ENCODE assay signal across 8 mouse cellular contexts in genomic region chr1:54194954-54195305, GRCm38 (mm10). TPM values are rescaled to one million over a fixed set of nuclear protein-coding genes. Genes with fewer than 3 reads are reported as not detected.
DNase-seq lines count a peak whose midpoint lies in the region; ATAC-seq and TF ChIP-seq lines count a peak whose summit lies in the region.

TSS of gene Hecw2 (minus strand) at chr1:54195168.

- no peaks in the 10 kb centered on the region for H3K27me3 ChIP-seq in heart, adult 2 months (ENCODE audit: control insufficient read depth, insufficient read depth, low read length)
- peaks cover 7% of the 10 kb centered on the region; the same call in 1 of the 2 replicates for H3K27me3 ChIP-seq in kidney, embryonic 16.5 days (ENCODE audit: insufficient read depth, low read length)
- peaks cover 41% of the 10 kb centered on the region for H3K27me3 ChIP-seq in liver, embryonic 11.5 days (replicated peaks; ENCODE audit: control insufficient read depth, insufficient read depth, low read length)

- TF ChIP-seq CTCF in heart, adult 2 months (IDR thresholded peaks at IDR 0.05): no peak

- H3K36me3 ChIP-seq in heart, adult 2 months (ENCODE audit: control insufficient read depth, insufficient read depth, low read length): no peaks in the 10 kb centered on the region
- H3K36me3 ChIP-seq in kidney, embryonic 16.5 days (ENCODE audit: insufficient read depth, low read length): no peaks in the 10 kb centered on the region
- H3K36me3 ChIP-seq in liver, embryonic 11.5 days (ENCODE audit: control insufficient read depth, insufficient read depth, low read length): no peaks in the 10 kb centered on the region

- peak; percentile 18 for DNase-seq in thymus, postnatal 14 days
- no peak for DNase-seq in thymus, postnatal 0 days (ENCODE audit: low spot score)
- peak; percentile 75 for DNase-seq in embryo, embryonic 9.5 days (ENCODE audit: extremely low spot score)
- DNase-seq in heart, adult 2 months: peak in 1 of 2 experiments; percentile 65
- peak; percentile 59 for DNase-seq in liver, embryonic 11.5 days (ENCODE audit: low spot score)
- DNase-seq in ovary, postnatal 14 days (ENCODE audit: low spot score): peak; percentile 6
- no peak for DNase-seq in spleen, postnatal 4 days (ENCODE audit: low spot score in 2 of 2)

- intact Hi-C loops in heart, adult 2 months (cut with DNase I): loop anchor here (5.0 to 10.0 kb wide), 4 partner anchors 83 to 280 kb away; no protein-coding TSS in a partner anchor

- H3K9ac ChIP-seq in heart, adult 2 months (ENCODE audit: low read depth, low read length): peak within 1 kb of the TSS; percentile 82
- H3K9ac ChIP-seq in kidney, embryonic 16.5 days (replicated peaks; ENCODE audit: low read length): peak within 1 kb of the TSS; percentile 74
- peak within 1 kb of the TSS; percentile 62 for H3K9ac ChIP-seq in liver, embryonic 11.5 days (ENCODE audit: low read depth, low read length)

- no peaks in the 10 kb centered on the region for H3K79me2 ChIP-seq in heart, adult 2 months (replicated peaks; ENCODE audit: control insufficient read depth, insufficient read depth, low read length)

- H3K4me2 ChIP-seq in kidney, embryonic 16.5 days (replicated peaks; ENCODE audit: low read depth, low read length): peak within 1 kb of the TSS; percentile 97
- peak within 1 kb of the TSS; percentile 83 for H3K4me2 ChIP-seq in liver, embryonic 11.5 days

- WGBS in heart, adult 2 months: 1% methylated on average over 38 of the region's 38 CpGs
- 1% methylated on average over 30 of the region's 38 CpGs for WGBS in kidney, embryonic 16.5 days
- WGBS in liver, embryonic 11.5 days: 3% methylated on average over 36 of the region's 38 CpGs

- H3K27ac ChIP-seq in heart, adult 2 months: peak within 1 kb of the TSS; percentile 61
- H3K27ac ChIP-seq in kidney, embryonic 16.5 days (ENCODE audit: low read length): no peak within 1 kb of the TSS
- H3K27ac ChIP-seq in liver, embryonic 11.5 days (ENCODE audit: low read depth, low read length): no peak within 1 kb of the TSS

- peak; percentile 90 for ATAC-seq in kidney, embryonic 16.5 days (ENCODE audit: low FRiP score, low TSS enrichment)
- ATAC-seq in liver, embryonic 11.5 days (replicated peaks; ENCODE audit: low FRiP score): peak; percentile 31

- no peak for TF ChIP-seq POLR2A in heart, adult 2 months (IDR thresholded peaks at IDR 0.05; ENCODE audit: insufficient read depth, low read depth, low read length)

- no peaks in the 10 kb centered on the region for H3K9me3 ChIP-seq in kidney, embryonic 16.5 days (ENCODE audit: low read length)
- no peaks in the 10 kb centered on the region for H3K9me3 ChIP-seq in liver, embryonic 11.5 days (ENCODE audit: control insufficient read depth, low read length)

- H3K4me1 ChIP-seq in heart, adult 2 months (ENCODE audit: control insufficient read depth, insufficient read depth, low read length): no peaks in the 10 kb centered on the region
- H3K4me1 ChIP-seq in kidney, embryonic 16.5 days (ENCODE audit: insufficient read depth, low read length): no peaks in the 10 kb centered on the region
- H3K4me1 ChIP-seq in liver, embryonic 11.5 days (replicated peaks; ENCODE audit: control insufficient read depth, insufficient read depth, low read length): no peaks in the 10 kb centered on the region

- H3K4me3 ChIP-seq in heart, adult 2 months: peak within 1 kb of the TSS; percentile 66
- peak within 1 kb of the TSS; percentile 78 for H3K4me3 ChIP-seq in kidney, embryonic 16.5 days (ENCODE audit: low read length)
- peak within 1 kb of the TSS; percentile 71 for H3K4me3 ChIP-seq in liver, embryonic 11.5 days (ENCODE audit: low read depth, low read length)

- TF ChIP-seq EP300 in heart, adult 2 months (IDR thresholded peaks at IDR 0.05; ENCODE audit: insufficient read depth, low read depth, low read length): no peak

RNA-seq across cellular contexts. Expression of gene Hecw2, which starts in this region (rescaled TPM):
- 0.64 and 0.85 TPM in 2 replicates for polyA plus RNA-seq in thymus, postnatal 0 days (2015; fragmentation: Nextera tagmentation; extraction: Ambion mirVana)
- total RNA-seq in heart, adult 2 months (2021): 10 to 100 TPM; 11.9 to 18.8 TPM
- 1.6 and 3.0 TPM in 2 replicates for polyA plus RNA-seq in heart, adult 2 months (2012; rRNA removed)
- polyA plus RNA-seq in kidney, embryonic 16.5 days (2015; fragmentation: Nextera tagmentation; extraction: Ambion mirVana): 3.2 and 3.7 TPM in 2 replicates
- 1.8 TPM in 2 replicates for polyA plus RNA-seq in liver, embryonic 11.5 days (2014; fragmentation: Nextera tagmentation; extraction: Ambion mirVana)

Comparison
In these comparisons a context has a peak if more than half of its experiments do, and no peak if none do; other contexts are left out.
1. DNase-seq: peak in thymus, postnatal 14 days (single experiment), embryo, embryonic 9.5 days (single experiment), liver, embryonic 11.5 days (single experiment) and ovary, postnatal 14 days (single experiment); none in thymus, postnatal 0 days (single experiment) and spleen, postnatal 4 days (0 of 2).
2. Peak in every context shown above with its lines, with median percentiles within 50 percentile points of each other: H3K4me3 ChIP-seq and H3K9ac ChIP-seq.